Mouse (Mus musculus) kidney, adult 10 weeks (tissue): ENCODE measurements around the gene Golph3l. TPM values are rescaled to one million over a fixed set of nuclear protein-coding genes. Genes with fewer than 3 reads are reported as not detected.

ENCODE experiments used
- polyA plus RNA-seq: library from polyadenylated mRNA; stranded (reverse); fragments of 350-450 nt; fragmentation: Illumina TruSeq; extraction: RNeasy Lipid Tissue Mini Kit (QIAGEN cat#74804); gene quantifications from one replicate; pipeline ENCODE4 v1.2.3, GENCODE M21; 2014; ENCODE audit warnings: low read depth, low replicate concordance

The Golph3l gene
- polyA plus RNA-seq = 68.9 TPM

DNA sequence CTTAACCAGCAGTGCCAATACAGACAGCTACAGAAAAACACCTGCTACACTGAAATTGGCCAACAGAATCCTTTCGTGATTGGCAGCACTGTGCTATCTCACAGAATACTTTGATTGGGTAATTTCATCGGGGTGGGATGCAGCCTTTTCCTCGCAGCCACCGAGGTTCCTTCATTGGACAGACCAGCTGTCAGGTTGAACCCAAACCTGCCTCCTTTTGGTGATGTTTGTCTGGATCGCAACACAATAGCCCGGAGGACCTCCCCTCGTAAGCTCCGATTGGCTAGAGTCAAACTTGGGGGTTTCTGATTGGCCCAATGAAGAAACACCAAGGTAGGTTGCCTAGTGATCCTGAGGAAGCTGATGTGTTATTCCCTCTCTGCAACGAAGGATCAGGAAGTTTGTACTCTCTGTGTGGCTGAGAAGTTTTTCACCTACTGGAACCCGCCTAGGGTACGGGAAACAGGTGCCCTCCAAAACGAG lies at the start of gene Golph3l:
Golph3l (plus strand) TSS at position 331 of the 483 bp plus-strand sequence.

DNA sequence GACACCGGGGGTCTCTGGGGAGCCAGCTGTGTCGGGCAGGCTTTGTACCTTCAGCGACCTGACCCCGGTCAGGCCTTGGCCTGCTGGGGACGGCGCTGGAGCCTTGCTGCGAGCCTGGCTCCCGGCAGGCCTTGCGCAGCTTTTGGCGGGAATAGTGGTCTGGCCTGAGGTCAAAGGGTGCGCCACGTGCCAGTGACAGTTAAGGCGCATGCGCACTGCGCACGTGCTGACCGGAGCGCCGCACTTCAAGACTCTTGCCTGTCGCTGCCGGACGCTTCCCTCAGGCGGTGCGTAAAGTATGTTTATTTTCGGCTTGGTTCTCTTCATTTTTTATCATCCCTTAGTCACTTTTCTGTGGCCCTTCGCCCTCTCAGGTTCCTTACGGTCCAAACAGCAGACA lies 29.3 kb upstream of the Golph3l start, which contains the start of gene Hormad1:
Hormad1 (plus strand) TSS at position 241 of the 400 bp plus-strand sequence.

GRCm38 (mm10) chr3:95624628-95625503 lies 36.1 kb downstream of the Golph3l start, which contains the start of gene Ensa:
Ensa (plus strand) TSS chr3:95624993.

DNA sequence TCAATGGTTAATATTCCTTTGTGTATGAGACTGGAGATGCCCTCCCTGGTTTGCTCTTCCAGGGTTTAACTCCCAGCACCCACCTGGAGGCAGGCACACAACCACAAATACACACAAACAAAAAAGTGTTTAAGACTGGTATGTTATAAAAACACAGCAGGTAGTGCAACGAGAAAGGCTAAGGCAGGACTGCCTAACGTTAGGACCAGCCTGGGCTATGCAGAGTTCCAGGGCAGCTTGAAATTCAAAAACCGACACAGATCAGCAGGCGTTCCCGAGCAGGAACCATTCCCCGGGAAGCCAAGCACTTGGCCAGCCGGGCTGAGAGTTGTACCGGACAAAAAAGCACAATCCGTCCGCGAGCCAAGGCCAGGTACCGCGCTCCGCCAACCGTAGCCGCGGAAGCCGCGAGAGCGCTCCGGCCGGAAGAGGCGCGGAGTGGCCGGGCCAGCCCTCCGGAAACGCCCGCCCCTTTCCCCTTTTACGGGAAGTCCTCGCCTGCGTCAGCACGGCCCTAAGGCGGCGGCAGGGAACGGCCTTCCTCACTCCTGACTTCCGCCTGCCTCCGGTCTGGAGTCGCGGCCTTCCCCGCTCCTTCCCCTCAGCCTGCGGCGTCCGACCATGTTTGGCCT lies 69.6 kb downstream of the Golph3l start, which contains the start of gene Mcl1:
Mcl1 (plus strand) TSS at position 553 of the 632 bp plus-strand sequence.

Other genes with a start within 250 kb of the Golph3l start
- gene Setdb1, start 231.7 kb upstream of the Golph3l start, polyA plus RNA-seq = 13.2 TPM
- not detected for gene 4930558C23Rik, start 186.1 kb upstream of the Golph3l start, polyA plus RNA-seq
- gene Arnt, start 154.5 kb upstream of the Golph3l start, polyA plus RNA-seq = 32.3 TPM
- 2.9 TPM for gene Ctsk, start 89.7 kb upstream of the Golph3l start, polyA plus RNA-seq
- gene Ctss, start 62.1 kb upstream of the Golph3l start, polyA plus RNA-seq = 27.9 TPM
- not detected for gene Hormad1, start 29.3 kb upstream of the Golph3l start, polyA plus RNA-seq
- gene Ensa, start 36.1 kb downstream of the Golph3l start, polyA plus RNA-seq = 43.8 TPM
- gene Mcl1, start 69.9 kb downstream of the Golph3l start, polyA plus RNA-seq = 200 TPM
- 0.28 TPM for gene Adamtsl4, start 99.0 kb downstream of the Golph3l start, polyA plus RNA-seq
- 7.1 TPM for gene Ecm1, start 150.6 kb downstream of the Golph3l start, polyA plus RNA-seq
- 13.5 TPM for gene Tars2, start 171.3 kb downstream of the Golph3l start, polyA plus RNA-seq
- gene Rprd2, start 229.9 kb downstream of the Golph3l start, polyA plus RNA-seq = 27.9 TPM